Mouse (Mus musculus) lung, postnatal 14 days (tissue): ENCODE measurements around the gene Krtap9-5.

Experiments used
- DNase-seq: peaks from one replicate; pipeline ENCODE4 v3.0.0; 2021

The Krtap9-5 gene

DNA sequence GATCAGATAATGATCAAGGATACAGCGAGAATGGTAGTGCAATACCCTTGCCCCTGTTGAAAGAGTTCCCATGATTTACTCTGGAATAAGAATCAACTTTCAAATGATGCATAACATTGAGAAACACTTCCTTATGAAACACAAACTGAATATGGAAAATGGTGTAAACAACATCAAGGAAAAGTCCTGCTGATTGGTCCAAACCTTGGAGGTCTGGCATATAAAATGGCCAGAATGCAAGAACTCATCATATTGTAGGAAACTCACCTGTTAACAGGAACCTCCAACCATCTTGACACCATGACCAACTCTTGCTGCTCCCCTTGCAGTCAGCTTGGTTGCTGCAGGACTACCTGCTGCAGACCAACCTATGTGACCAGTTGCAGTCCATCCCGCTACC, at the start of gene Krtap9-5:
Gene Krtap9-5, plus strand, starts transcription at position 301 of the 400 bp plus-strand sequence.
- DNase-seq: no peak

DNA sequence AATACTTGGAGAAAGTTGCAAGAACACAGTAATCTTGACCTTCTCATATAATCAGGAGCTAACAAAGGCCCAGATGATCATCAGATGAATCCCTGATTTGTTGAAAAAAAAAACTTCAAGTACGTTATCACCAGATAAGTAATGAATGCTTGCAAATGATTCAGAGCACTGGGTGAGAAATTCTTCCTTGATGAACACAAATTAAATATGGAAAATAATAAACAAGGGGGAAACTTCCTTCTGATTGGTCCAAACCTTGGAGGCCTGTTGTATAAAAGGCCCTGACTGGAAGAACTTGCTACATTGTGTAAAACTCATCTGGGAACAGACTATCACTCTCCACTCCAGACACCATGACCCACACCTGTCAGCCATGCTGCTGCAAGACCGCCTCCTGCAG, 40.7 kb upstream of the Krtap9-5 start, which contains the start of gene Krtap31-1:
Gene Krtap31-1, plus strand, starts transcription at position 301 of the 400 bp plus-strand sequence.
- DNase-seq: no peak

- DNase-seq: no peak
Measured at GRCm38 (mm10) chr11:99914451-99914850, 33.8 kb upstream of the Krtap9-5 start, which contains the start of gene Gm11565. Gene Gm11565, plus strand, starts transcription at chr11:99914751.

- no peak for DNase-seq
Measured at GRCm38 (mm10) chr11:99935991-99936390, 12.3 kb upstream of the Krtap9-5 start, which contains the start of gene Krtap31-2. Gene Krtap31-2, plus strand, starts transcription at chr11:99936291.

- no peak for DNase-seq
Measured at GRCm38 (mm10) chr11:99937751-99938264, 10.5 kb upstream of the Krtap9-5 start.

GRCm38 (mm10) chr11:99964213-99964612, 15.9 kb downstream of the Krtap9-5 start:
- DNase-seq: no peak

DNA sequence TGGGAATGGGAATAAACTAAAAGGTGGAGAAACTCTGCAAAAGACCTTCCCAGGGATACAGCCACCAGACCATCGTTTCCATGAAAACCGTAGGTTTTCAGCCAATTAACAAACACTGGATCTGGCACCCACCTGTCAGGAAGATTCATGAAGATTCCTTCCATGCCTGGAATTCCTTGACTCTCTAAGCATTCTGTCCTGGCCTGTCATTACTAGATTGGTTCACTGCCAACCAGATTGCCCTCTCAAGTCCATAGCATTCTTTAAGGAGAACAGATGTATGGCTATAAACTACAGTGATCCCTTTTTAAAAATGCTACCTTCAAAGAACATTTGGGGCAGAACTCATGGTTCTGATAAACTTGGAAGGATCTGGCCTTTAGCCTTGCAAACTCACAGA, 17.7 kb downstream of the Krtap9-5 start:
- no peak for DNase-seq

GRCm38 (mm10) chr11:99978953-99979352, 30.7 kb downstream of the Krtap9-5 start, which contains the start of gene Krtap29-1:
Gene Krtap29-1, minus strand, starts transcription at chr11:99979053.
- DNase-seq: no peak

DNA sequence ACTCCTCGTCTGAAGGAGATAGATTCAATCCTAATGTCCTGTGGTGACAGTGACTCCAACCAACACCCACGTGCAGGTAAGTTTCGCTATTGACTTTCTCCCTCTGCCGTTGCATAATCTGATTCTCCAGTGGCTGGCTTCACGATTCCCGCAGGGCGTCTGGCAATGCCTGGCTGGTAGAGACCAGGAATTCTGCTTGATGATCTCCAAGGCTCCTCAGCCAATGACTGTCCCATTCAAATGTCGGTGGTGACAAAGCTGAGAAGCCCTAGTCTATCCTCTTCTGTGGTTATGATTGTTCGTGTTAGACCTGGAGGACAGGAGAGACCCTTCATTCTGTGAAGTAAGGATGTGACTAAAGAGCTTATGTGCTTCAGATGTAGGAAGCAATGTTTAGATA, 34.5 kb downstream of the Krtap9-5 start:
- DNase-seq: no peak

DNA sequence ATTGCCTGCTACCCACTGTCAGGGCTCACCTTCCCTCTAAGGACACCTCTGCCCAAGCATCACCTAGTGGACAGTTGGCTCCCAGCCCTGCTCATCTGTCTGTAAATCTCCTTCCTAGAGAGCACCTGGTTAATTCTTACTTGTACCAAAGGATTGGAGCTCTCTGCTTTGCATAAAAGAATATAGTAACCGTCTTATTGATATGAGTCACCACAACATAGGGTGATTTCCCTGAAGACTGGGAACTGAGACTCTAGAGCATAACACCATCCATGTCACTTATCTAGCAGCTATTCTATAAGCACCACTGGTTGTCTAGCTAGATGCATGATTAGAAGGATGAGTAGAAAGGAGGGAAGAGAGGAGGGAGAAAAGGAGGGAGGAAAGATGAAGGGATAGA, 35.2 kb downstream of the Krtap9-5 start:
- DNase-seq: no peak

DNA sequence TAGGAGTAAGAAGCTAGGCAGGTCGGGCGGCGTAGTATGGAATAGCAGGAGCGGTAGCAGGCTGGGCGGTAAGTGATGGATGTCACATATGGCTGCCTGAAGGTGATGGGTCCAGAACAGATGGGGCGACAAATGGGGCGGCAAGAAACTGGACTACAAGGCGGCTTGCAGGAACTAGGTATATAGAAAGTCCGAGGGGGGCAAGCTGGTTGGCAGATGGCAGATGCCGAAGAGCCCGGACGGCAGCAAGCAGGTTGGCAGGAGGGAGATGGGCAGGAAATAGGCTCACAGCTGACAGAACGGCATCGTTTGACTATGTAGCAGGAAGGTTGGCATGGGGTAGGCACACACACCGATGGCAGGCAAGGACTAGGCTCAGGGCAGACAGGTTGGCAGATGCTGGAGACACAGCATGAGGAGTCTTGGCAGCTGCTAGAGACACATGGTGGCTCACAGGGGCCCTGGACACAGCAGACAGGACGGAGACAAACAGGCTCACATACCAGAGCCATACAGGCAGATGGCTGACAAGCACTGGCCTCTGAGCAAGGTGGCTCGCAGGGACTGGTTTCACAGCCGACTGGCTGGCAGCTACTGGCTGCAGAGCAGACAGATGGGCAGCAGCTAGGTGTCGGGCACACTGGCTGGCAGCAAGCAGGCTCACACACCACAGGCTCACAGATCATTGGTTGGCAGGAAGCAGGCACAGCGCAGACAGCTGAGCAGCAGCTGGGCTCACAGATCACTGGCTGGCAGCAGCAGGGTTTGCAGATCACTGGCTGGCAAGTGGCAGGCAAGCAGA, 37.2 kb downstream of the Krtap9-5 start:
- DNase-seq: no peak

DNA sequence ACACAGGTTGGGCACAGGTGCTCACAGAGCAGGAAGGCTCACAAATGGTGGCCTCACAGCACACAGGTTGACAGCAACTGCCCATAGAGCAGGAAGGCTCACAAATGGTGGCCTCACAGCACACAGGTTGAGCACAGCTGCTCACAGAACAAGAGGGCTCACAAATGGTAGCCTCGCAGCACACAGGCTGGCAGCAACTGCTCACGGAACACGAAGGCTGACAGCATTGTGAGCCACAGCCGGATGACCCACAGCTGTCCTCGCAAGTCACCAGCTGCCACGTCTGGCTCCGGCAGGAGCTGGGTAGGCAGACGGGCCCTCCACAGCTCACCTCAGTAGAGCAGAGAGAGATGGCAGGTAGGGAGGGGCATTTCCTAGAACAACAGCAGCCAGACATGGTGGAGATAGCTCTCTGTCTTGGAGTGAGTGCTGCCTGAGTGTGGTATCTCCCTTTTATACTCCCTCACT, 37.9 kb downstream of the Krtap9-5 start, which contains the start of gene Krtap16-1:
Gene Krtap16-1, minus strand, starts transcription at position 418 of the 468 bp plus-strand sequence.
- no peak for DNase-seq

- DNase-seq: no peak
Measured at GRCm38 (mm10) chr11:99988530-99988929, 40.3 kb downstream of the Krtap9-5 start.

- DNase-seq: no peak
Measured at GRCm38 (mm10) chr11:99989881-99990405, 41.7 kb downstream of the Krtap9-5 start.

GRCm38 (mm10) chr11:99990571-99990970, 42.3 kb downstream of the Krtap9-5 start:
- no peak for DNase-seq

DNA sequence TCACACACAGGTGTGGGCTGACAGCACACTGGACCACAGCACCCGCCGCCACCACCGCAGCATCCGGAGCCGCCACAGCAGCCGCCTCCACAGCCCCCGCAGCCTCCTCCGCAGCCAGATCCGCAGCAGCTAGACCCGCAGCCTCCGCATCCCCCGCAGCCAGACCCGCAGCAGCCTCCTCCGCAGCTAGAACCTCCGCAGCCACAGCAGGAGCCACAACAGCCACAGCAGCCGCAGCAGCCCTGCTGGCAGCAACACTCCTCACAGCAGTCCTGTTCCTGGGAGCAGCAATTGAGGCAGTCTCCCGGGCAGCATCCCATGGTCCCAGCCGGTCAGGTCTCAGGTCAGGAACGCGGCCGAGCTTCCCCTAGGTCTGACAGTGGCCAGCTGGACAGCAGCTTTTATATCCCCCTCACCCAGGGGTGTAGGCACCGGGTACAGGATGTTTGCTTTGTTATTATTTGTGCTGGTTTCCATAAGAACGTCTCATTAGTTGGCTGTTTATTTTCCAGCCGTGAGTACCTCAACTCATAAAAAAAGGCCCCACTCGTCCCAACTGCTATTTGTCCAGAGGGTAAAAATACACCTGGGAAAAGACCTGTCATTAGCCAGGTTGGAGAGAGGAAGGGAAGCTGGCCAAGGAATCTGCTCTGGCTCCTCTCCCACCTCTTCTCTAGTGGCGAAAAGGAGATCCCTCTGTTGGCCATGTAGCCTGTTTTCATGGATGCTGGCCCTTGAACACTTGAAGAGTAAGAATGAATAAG, 45.5 kb downstream of the Krtap9-5 start, which contains the start of gene Krtap17-1:
Gene Krtap17-1, minus strand, starts transcription at position 375 of the 764 bp plus-strand sequence.
- no peak for DNase-seq

DNA sequence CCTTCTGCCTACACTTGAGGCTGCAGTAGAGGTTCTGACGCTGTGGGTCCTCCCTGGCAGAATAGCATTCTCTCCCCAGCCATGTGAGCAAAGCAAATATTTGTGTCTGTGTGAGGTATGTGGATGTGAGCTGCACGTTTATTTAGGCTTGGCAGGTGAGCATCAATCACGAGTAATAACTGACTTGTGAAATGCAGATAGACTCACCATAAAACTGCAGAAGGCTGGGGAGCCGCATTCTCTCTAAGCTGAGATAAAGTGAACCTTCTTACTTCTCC, 46.0 kb downstream of the Krtap9-5 start:
- no peak for DNase-seq

- no peak for DNase-seq
Measured at GRCm38 (mm10) chr11:99999091-99999490, 50.8 kb downstream of the Krtap9-5 start.
